Mouse (Mus musculus): ENCODE data around the gene Eif4g2.

DNA sequence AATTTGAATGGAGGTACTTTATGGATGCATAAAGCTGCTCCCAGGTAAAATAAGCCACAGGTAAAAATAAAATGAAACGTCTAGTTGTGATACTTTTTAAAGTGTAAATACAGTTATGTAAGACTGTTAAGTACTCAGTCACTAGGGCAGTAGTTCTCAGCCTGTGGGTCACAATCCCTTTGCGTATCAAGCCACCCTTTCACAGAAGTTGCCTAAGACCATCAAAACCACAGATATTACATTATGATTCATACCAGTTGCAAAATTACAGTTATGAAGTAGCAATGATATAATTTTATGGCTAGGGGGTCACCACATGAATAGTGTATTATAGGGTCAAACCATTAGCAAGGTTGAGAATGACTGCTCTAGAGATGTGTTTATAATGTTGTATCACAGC lies 12.3 kb upstream of the Eif4g2 start:
- TF ChIP-seq CTCF (IDR thresholded peaks at IDR 0.05): no peak
- TF ChIP-seq EP300 (IDR thresholded peaks at IDR 0.05; ENCODE audit: insufficient read depth, low read depth, low read length): no peak
